Mouse (Mus musculus): ENCODE results near the gene Lin28b. TPM values are rescaled to one million over a fixed set of nuclear protein-coding genes. Genes with fewer than 3 reads are reported as not detected.

Lin28b gene
- total RNA-seq (2022) = under 1 TPM in 1 of 4 experiments, not detected in 3; 0.06 TPM

DNA sequence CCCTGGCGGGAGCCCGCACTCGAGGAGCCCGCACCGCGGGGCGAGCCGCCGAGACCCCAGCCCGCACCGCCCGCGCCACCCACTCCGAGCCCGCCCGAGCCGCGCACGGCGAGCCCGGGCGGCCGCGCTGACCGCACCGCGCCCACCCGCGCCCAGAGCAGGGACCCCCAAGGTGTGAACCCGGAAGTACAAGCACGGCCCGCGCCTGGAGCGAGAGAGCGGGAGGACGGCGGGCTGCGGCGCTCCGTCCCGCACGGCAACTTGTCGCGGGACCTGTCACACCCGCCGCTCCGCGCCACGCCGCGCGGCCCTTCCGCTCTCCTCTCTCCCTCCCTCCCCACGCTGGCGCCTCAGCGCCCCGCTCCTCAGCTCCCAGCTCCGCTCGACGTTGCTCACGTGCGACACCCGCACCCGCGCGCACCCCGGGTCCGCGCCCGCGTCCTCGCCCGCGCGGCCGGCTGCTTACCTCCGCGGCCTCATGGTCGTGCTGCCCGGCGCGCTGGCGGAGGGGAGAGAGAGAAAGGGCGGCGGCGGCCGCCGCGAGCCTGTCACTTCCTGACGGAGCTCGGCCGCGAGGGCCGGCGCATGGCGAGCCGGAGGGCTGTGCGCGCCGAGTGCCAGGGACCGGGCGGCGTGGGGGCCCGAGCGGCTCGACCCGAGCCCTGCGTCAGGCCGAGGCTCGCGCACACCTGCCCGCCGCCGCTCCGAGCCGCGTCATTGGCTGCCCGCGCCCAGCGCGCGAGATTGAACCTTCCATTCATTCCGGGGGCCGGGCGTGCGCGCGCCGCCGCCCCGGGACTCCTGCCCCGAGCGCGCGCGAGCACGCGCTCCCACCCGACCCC lies at the start of gene Lin28b:
Lin28b (minus strand) TSS at position 635 of the 842 bp plus-strand sequence.
- DNase-seq = no peak

DNA sequence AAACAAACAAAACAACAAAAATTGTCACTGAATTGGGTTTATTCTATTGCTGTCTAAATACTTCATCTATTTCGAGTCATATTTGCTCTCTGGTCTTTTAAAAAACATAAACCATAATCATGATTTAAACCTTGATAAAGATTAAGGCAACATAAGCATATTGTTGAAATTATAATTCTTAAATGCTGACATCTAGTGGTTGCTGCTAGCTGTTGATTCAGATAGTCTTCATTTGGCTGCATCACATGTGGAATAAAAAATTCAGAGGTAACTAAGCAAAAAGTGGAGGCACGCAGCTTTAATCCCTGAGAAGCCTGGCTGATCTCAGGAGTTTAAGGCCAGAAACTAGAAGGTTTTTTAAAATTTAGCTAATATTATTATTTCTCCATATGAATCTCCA lies 25.6 kb upstream of the Lin28b start:
- DNase-seq = no peak

DNA sequence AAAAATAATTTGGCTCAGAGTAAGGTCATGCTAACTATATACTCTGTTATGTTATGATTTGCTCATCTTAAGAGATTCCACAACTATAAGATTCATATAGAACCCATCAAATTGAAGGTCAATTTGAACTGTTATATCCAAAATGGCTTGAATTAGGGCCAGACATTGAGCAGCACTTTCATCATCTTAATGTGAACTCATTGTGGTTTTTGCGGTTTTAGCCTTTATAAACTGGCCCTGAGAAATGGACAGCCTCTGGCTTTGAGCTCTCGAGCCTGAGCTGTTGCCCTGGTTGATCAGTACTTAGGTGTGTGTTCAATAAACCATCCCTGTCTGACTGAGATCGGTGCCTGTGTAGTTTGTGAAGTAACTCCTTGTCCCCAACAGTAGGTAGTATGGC lies 24.5 kb upstream of the Lin28b start:
- DNase-seq = no peak

DNA sequence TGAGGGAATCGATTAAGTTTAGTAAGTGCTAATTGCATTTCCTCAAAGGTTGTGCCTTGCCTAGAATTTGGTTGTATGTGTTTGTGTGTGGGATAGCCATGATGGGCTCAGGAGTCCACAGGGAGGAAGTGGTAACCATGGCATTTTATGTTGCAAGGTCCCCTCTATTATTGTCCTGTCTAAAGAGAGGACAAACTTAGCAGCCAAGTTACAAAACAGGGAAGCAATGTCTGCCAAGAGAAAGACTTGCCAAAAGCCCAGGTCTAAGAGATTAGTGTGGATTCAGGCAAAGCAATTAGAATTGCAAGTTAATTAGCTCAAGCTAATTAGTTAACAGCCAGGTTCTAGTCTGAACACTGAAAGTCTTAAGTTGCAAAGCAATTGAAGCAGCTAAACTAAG lies 14.1 kb upstream of the Lin28b start:
- DNase-seq = no peak

DNA sequence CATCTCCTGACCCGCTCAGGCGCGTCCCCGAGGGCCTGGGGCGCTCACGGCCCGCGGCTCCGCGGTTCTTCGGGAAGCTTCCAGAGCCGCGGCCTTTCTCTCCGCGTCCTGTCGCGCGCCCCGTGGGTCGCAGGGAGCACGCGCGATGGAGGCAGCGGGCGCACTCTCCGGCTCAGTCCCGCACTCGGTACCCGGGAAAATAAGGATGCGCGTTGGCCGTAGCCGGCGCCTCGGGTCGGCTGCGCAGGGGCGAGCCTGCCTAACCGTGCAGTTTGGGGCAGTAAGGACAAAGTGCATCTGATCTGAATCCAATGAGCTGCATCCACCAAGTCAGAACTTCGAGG lies 380 bp upstream of the Lin28b start:
- DNase-seq = no peak

DNA sequence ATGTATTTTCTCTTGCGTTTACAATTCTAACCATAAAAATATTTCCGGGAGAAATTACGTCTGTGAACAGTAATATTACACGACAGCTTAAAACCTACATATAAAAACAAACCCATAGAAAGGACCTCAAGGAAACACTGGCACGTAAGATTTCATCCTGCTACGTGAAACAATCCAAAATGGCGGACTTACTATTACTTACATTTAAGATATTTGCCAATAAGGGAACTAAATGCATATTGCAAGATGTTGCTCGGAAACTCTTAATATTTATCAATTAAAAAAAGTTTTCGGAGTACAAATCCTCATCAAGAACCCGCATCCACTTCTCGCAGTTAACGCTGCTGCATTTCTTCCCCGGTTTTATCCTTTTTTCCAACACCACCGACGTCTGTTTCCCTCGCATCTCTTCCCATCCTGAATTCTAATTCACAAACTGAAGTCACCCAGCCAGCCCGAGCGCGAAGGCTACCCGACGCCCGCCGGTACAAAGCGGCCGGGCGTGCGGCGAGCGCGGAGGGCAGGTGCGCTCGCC lies 902 bp downstream of the Lin28b start:
- DNase-seq = no peak

DNA sequence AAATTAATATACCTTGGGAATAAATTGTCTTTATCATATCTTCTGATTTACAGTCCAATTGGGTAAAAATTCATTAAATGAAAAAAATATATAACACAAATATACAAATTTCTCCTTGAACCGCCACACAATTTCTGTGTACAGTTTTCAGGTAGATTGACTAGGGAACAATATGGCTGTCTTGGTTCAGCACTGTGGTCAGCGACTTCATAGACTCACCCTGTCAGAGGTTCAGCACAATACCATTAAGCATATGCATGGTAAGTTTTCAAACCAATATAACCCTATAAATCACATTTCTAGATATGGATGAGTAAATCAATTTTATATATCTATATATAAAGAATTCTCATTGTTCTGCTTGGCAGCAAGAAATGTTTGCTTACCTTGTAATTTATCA lies 3.0 kb downstream of the Lin28b start:
- DNase-seq = no peak

DNA sequence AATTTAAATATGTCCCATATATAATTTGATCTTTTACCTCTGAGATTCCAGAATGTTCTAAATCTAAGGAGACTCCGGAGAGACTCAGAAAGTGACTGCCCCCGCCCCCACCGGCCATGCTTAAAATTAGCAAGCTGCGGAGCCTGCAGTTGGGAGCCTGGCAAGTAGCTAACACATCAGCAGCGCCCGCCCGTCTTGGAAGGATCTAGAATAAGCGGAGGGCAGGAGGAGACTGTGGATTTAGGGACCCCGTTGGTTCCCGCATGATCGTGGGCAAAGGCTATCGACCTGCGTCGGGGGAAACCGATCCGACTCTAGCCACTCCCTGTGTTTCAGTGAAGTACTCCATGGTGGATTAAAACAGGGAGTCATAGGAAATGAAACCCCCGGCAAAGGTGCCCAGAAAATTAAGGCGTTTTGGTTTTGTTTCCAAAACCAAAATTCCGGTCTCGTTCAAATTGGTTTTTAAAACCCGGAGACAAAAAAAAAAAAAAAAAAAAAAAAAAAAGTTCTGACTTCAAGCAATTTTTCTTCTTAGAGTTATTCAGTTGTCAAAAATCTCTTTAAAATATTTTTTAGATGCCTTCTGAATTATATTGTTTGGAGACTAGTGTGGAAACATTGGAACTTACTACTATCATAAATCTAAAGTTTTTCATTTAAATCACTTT lies 12.4 kb downstream of the Lin28b start:
- no peak for DNase-seq

DNA sequence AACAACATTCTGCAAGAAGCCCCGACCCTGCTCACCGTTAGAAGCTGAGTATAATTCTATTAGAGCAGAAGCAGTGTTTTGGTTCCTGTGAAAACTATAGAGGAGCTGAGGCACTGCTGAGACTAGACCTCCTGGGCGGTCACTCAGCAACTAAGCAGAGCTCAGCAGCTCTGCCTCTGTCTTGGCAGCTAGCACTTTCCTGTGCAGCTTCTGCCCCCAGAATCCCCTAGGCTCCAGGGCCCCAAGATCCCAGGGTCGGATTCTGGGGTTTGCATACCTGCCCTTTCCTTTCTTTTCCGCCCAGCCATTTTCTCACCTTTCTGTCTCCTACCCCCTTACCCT lies 13.1 kb downstream of the Lin28b start:
- no peak for DNase-seq

DNA sequence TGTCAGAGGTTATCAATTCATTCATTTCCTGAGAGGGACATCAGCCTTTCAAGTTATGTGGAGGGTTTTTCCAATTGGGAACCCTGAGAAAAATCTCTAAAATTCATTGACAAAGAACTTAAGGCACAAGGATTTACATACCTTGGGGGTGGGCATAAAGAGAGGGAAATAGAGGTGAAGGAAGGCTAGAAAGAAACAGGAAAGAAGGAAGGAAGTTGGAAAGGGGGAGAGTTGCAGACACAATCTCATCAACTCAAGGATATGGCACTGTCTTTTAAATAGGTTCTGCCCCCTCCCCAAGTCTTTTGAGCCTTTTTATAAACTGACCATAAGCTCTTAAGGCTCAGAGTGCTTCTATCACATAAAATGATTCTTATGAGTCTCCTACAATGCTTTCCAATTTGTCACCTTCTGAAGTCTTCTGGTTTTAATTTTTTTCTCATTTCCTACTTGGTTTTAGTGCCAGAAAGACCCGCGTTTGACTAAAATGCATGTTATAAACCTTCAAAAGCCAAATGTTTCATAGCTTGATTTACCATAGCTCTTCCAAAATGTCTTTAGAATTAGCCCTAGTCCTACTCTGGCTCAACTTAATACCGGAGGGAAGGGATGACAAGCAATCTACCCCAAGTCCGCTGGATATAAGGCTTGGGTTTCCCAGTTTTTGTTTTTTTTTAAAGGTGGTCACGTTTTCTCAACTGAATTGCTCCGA lies 13.6 kb downstream of the Lin28b start:
- no peak for DNase-seq

DNA sequence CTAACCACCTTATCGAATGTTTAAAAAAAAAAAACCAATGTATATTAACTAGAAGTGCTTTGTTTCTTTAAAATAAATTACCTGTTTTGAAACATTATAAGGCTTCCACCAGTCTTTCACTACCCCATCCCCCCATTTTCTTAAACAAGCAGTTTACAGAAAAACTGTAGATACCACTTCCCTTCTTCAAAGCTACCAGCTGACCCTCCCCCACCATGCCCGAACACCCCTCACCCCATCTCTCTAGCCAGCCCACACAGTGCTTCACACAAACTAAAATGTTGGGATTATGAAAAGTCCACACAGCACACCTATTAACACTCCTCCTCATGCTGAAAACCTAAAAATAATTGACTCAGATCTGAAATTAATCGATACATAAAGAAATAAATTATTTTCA lies 14.9 kb downstream of the Lin28b start:
- no peak for DNase-seq

DNA sequence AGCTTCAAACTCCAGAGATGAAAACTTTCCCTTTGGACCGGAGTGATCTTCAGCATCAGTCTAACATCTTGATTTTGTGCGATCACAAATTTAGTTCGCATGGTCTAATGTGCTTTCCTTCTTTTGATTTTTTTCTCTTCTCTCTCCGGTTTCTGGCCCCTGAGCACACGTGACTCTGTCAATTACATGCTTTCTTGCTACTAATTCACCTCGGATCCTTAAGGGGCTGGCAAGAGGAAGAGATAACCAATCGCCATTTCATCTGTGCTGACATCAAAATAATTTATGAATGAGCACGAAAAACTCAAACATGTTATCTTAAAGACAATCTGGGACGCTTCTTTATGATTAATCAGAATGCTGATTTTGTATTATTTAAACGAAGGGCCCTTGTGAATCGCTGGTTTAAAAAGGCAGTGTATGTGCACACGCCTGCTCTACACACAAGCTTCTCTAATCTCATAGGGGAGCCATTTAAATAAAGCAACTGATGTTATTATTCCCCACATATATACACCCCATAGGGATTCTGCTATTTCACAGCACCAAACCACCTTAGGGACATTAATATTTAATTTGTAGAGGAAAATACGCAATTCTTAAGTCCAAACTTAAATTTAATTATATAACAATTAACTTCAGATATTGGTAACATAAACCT lies 16.0 kb downstream of the Lin28b start:
- no peak for DNase-seq

DNA sequence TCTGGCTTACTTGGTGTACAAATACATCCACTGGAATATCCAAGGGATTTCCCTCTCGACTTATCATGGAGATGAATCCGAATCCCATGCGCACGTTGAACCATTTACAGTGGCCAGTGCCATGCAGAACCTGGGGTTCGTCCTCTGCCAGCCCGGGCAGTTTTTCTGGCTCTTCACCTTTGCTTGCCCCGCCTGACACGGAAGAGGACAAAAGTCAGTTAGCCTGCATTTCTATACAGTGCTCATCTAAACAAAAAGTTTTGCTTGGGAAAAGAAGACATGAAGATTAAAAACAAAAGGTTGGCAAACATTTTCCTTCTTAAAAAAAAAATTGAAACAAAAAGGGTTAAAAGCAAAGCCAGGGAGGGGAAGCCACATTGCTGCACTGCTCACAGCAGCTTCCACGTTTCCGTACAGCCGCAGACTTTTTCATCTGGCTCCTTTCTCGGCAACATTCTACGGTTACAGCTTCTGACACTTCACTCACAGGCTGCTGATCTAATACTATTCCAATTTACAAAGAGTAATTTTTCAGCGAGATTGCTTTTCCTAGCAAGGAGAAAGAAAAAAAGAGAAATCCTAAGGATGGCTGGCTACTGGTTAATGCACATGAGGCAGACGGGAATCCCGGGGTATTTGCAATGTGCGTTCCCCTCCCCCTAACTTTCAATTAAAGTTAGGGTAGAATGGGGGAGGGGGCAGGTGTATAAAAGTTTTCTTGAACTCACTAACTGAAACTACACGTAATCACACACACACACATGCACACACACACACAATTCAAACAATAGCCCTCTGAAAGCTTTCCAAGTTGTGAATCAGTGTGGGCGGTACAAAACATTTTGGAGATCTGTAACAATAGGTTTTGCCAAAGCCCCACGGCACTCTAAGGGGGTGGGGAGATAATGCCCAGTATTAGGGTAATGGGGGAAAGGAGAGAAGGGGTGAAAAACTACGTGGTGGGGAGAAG lies 16.9 kb downstream of the Lin28b start:
- DNase-seq = no peak

DNA sequence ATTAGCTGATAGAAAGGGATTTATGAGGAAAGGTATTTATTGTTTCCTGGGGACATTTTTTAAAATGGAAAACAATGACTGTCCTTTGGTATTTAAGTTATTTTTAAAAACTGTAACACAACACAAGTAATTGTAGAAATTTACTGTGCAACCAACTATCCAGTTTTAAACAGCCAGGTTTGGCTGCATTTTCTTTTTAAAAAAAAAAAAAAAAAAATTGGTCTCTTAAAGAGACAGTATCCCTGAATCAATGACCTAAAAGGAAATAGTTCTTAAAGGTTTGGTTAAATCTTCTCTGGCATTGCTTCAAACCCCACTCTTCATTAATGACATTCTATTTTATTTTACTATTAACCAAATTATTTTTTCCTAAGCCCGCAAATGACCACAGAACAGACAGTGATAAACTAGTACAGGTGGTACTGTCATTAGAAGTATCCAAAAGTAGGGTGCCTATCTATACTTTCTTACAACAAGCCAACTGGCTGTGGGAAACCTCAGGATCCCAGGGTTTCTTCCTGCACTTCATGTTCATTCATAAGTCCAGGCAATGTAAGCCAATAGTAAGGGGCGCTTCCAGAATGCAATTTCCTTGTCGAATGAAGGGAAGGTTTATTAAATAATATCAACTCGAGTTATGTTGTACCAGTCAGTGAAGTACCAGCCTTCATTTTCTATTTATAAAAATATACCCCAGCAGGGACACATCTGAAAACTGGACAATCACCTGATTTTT lies 17.8 kb downstream of the Lin28b start:
- DNase-seq = no peak

DNA sequence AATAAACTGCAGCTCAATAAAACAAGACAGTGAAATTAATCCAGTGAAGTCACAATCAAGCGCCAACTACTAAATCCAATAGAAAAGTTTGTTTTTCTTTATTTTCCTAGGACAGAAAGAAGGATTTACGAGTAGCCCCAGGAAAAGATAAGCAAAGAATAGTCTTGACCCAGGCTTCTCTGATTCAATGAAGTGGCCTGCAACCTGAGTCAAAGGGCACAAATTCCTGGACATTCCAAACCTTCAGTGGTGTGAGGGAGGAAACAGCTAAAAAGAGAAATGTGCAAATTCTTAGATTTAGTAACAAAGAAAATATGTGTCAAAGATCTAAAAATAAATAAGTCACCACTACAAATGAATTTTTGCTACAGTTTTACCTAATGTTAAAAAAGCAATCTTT lies 27.6 kb downstream of the Lin28b start:
- DNase-seq = no peak

DNA sequence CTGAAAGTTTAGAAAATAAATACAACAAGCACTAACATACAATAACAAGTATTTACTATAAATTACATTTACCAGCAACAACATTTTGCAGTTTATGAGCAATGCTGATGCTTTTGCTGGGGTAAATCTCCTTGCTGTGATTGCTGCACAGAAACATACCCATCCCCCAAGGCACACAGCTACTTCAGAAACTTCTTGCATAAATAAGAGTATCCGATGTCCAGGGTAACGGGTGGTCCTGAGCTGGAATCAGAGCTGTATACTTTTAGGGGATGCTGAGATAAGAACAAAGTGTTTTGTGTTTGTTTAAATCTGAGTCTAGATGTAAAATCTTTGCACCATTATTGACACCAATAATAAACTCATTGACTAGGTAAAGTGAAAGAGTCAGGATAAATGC lies 28.1 kb downstream of the Lin28b start:
- DNase-seq = no peak

DNA sequence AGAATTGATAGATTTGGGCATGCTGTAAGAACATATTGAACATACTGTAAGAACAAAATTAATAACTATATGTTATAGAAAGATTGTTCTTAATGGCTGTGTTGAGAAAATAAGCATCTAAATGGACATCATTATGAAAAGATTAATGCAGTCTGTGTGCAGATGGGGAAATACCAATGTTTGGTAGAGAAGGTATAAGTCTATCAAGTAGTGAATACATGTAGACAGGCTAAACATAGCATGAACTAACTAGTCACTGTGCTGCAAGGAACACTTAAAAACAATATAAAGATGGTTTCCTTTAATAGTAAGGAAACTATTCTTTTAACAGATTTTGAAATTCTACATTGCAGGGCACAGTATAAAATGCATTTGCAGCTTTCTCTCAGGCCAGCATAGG lies 39.6 kb downstream of the Lin28b start:
- DNase-seq = no peak

DNA sequence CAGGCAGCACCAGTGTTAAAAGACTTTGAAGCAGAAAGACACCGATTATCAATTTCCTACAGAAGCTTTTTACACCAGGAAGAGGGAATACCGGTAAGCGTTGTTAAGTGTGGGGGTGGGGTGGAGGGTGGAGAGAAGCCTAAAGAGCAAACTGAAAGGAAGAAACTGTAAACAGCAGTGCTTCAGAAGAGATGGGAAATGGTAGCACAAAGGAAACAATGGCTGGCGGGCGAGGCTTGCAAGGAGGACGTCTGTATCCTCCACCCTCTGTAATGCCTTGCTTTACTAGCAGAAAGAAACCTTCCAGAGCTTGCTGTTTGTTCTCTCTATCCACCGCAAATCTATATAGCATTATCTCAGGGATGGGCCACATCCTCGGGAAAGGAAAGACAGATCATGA lies 40.0 kb downstream of the Lin28b start:
- no peak for DNase-seq

DNA sequence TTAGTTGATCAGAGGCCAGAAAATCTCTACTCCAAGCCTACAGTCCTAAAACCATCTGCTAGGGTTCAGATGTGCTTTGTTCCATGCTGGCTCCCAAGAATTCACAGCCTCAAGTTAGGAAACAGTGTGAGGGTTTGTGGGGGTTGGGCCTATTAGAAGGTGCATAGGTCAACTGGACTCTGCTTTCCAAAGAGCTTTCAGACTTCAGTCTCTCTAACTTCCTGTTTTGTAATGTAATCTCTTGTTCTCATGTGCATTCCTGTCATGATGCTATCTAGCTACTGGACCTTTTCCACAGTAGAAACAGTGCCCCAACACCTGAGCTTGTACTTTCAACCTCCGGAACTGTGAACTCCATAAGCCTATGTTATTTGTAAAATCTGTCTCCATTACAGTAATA lies 63.8 kb downstream of the Lin28b start:
- no peak for DNase-seq

DNA sequence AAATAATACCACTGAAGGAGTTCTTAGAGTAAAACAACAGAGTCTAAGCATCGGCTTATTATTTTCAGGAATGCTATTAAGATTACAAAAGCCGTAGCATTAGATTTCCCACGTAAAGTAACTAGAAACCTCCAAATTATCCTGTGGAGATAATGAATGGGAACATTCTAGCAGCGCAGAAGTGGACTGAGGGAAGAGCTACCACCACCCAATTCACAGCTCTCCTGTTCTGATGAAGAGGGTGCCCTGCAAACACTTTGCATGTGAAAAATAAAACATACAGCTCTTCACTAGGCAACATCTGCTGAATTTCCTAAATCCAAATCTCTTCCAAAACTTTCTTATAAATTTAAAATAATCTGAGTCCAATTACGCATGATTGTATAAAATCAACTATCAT lies 74.1 kb downstream of the Lin28b start:
- no peak for DNase-seq

DNA sequence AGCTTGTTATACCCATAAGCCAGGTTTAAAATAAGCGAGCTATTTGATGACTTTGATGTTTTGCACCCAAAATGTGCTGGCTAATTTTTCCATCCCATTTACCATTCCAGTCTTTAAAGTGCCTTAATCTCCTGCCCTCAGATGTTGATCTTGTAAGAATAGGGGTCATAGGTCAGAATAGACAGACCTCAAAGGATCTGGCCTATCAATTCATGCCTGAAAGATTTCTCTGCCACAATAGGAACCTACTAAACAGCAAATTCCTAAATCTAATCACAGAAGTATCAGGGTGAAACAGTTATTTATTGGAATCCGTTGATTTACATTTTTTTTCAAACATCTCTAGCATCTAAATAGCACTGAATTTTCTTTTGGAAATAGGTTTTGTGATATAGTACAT lies 74.5 kb downstream of the Lin28b start:
- DNase-seq = no peak
